Mouse (Mus musculus): ENCODE data around the gene Sys1. TPM values are rescaled to one million over a fixed set of nuclear protein-coding genes. Genes with fewer than 3 reads are reported as not detected.
A peak's percentile ranks its signal among the peaks of the same experiment; 100 is the strongest.

The Sys1 gene
- polyA plus RNA-seq, 1 experiment: 19.8 TPM

GRCm38 (mm10) chr2:164441155-164441554, 15.6 kb upstream of the Sys1 start:
- H3K9me3 ChIP-seq (replicated peaks; ENCODE audit: control insufficient read depth, insufficient read depth, low read length, poor library complexity, severe bottlenecking): no peaks in the 10 kb centered on the region
- no peak overlapping the region for H3K27ac ChIP-seq (ENCODE audit: insufficient read depth, low read length)
- H3K4me1 ChIP-seq (ENCODE audit: control insufficient read depth, insufficient read depth, low read length): peaks cover 14% of the 10 kb centered on the region
- H3K36me3 ChIP-seq (ENCODE audit: control insufficient read depth, insufficient read depth, low read length, poor library complexity, severe bottlenecking): no peaks in the 10 kb centered on the region
- TF ChIP-seq EP300 (IDR thresholded peaks at IDR 0.05; ENCODE audit: insufficient read depth, low read depth, low read length): 0 out of 2 replicates have a peak, but pooled peaks have one; percentile 44
- TF ChIP-seq CTCF (IDR thresholded peaks at IDR 0.05; ENCODE audit: low read depth, low read length): no peak
- TF ChIP-seq POLR2A (IDR thresholded peaks at IDR 0.05; ENCODE audit: insufficient read depth, low read length): no peak
- H3K27me3 ChIP-seq (ENCODE audit: control insufficient read depth, insufficient read depth, low read length, poor library complexity, severe bottlenecking): no peaks in the 10 kb centered on the region
- peak overlapping the region; percentile 97 for H3K4me3 ChIP-seq (ENCODE audit: low read depth, low read length)
- peak overlapping the region; percentile 94 for H3K9ac ChIP-seq (ENCODE audit: low read depth, poor library complexity, severe bottlenecking)

- Histone ChIP-seq H3K36me3 (ENCODE audit: control insufficient read depth, insufficient read depth, low read length, poor library complexity, severe bottlenecking) (no peaks in the 10 kb centered on the region), H3K9ac (ENCODE audit: low read depth, poor library complexity, severe bottlenecking) (peak overlapping the region; percentile 94), H3K27me3 (ENCODE audit: control insufficient read depth, insufficient read depth, low read length, poor library complexity, severe bottlenecking) (no peaks in the 10 kb centered on the region), H3K4me1 (ENCODE audit: control insufficient read depth, insufficient read depth, low read length) (peaks cover 12% of the 10 kb centered on the region), H3K4me3 (ENCODE audit: low read depth, low read length) (peak overlapping the region; percentile 97), H3K27ac (ENCODE audit: insufficient read depth, low read length) (no peak overlapping the region), H3K9me3 (replicated peaks; ENCODE audit: control insufficient read depth, insufficient read depth, low read length, poor library complexity, severe bottlenecking) (no peaks in the 10 kb centered on the region)
- TF ChIP-seq EP300 (IDR thresholded peaks at IDR 0.05; ENCODE audit: insufficient read depth, low read depth, low read length): no peak
- TF ChIP-seq CTCF (IDR thresholded peaks at IDR 0.05; ENCODE audit: low read depth, low read length): no peak
- no peak for TF ChIP-seq POLR2A (IDR thresholded peaks at IDR 0.05; ENCODE audit: insufficient read depth, low read length)
These were observed 15.0 kb upstream of the Sys1 start for GRCm38 (mm10) chr2:164441731-164442130.

DNA sequence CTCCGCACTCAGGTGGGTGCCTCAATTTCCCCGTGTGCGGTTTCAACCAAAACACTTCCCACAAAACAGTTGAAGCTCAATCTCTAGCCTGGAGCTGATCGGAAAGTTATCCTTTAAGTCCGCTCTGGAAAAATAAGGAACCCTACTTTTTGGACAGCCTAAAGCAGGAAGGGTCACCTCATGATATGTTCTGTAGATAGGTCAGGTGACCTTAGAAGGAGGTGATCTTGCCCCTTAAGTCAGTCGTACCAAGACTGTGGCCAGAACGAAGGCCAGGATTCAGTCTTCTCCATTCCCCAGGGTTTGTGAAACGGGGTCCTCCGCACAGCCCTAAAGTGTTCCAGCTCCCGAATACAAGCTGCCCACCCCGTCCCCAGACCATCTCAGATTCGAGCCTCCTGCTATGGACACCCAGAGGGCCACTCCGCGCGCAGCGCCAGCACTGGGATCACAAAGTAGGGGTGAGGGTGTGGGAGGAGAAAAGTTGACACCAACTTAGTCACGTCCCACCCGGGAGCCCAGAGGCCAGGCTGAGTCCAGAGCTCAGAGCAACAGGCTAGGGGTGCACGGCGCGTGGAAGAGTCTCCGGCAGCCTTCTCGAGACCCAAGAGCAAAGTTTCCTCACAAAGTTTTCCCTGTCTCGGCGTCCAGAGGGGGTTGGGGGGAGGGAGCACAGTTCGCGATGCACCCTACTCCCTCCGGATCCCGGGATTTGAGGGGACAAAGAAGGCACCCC, 14.3 kb upstream of the Sys1 start:
- no peak overlapping the region for H3K27ac ChIP-seq (ENCODE audit: insufficient read depth, low read length)
- TF ChIP-seq POLR2A (IDR thresholded peaks at IDR 0.05; ENCODE audit: insufficient read depth, low read length) (no peak), CTCF (IDR thresholded peaks at IDR 0.05; ENCODE audit: low read depth, low read length) (no peak), EP300 (IDR thresholded peaks at IDR 0.05; ENCODE audit: insufficient read depth, low read depth, low read length) (no peak)

DNA sequence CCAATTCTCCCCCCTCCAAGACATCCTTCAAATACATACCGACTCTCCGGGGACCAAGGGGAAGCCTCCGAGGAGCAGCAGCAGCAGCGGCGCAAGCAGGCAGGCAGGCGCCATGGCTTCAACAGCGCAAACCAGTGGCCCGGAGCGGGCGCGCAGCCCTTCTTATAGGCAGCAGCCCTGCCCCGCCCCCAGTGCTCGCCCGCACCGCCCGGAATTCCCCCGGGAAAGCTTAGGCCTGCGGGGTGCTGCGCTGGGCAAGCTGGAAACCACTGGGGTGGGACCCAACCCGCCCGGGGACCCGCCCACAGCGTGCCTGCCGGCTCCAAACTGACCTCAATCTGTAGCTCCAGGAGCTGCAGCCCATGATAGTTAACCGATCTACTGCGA, 13.7 kb upstream of the Sys1 start:
- Histone ChIP-seq H3K36me3 (ENCODE audit: control insufficient read depth, insufficient read depth, low read length, poor library complexity, severe bottlenecking) (no peaks in the 10 kb centered on the region), H3K9ac (ENCODE audit: low read depth, poor library complexity, severe bottlenecking) (peak overlapping the region; percentile 94), H3K4me1 (ENCODE audit: control insufficient read depth, insufficient read depth, low read length) (peaks cover 12% of the 10 kb centered on the region), H3K4me3 (ENCODE audit: low read depth, low read length) (peak overlapping the region; percentile 97), H3K27me3 (ENCODE audit: control insufficient read depth, insufficient read depth, low read length, poor library complexity, severe bottlenecking) (no peaks in the 10 kb centered on the region), H3K27ac (ENCODE audit: insufficient read depth, low read length) (peak overlapping the region; percentile 44), H3K9me3 (replicated peaks; ENCODE audit: control insufficient read depth, insufficient read depth, low read length, poor library complexity, severe bottlenecking) (no peaks in the 10 kb centered on the region)
- TF ChIP-seq POLR2A (IDR thresholded peaks at IDR 0.05; ENCODE audit: insufficient read depth, low read length) (peak; percentile 85), CTCF (IDR thresholded peaks at IDR 0.05; ENCODE audit: low read depth, low read length) (no peak), EP300 (IDR thresholded peaks at IDR 0.05; ENCODE audit: insufficient read depth, low read depth, low read length) (peak; percentile 86)

More for the DNA sequence above, 14.3 kb upstream of the Sys1 start:
- H3K9ac ChIP-seq (ENCODE audit: low read depth, poor library complexity, severe bottlenecking): peak overlapping the region; percentile 94
- H3K4me1 ChIP-seq (ENCODE audit: control insufficient read depth, insufficient read depth, low read length): peaks cover 12% of the 10 kb centered on the region
- no peaks in the 10 kb centered on the region for H3K27me3 ChIP-seq (ENCODE audit: control insufficient read depth, insufficient read depth, low read length, poor library complexity, severe bottlenecking)
- peak overlapping the region; percentile 97 for H3K4me3 ChIP-seq (ENCODE audit: low read depth, low read length)
- H3K36me3 ChIP-seq (ENCODE audit: control insufficient read depth, insufficient read depth, low read length, poor library complexity, severe bottlenecking): no peaks in the 10 kb centered on the region
- no peaks in the 10 kb centered on the region for H3K9me3 ChIP-seq (replicated peaks; ENCODE audit: control insufficient read depth, insufficient read depth, low read length, poor library complexity, severe bottlenecking)

GRCm38 (mm10) chr2:164443460-164444000, 13.2 kb upstream of the Sys1 start, which contains the start of gene Sdc4:
Gene Sdc4 (minus strand): TSS chr2:164443887.
- Histone ChIP-seq H3K4me3 (ENCODE audit: low read depth, low read length) (peak within 1 kb of the TSS; percentile 97), H3K27ac (ENCODE audit: insufficient read depth, low read length) (peak within 1 kb of the TSS; percentile 87), H3K9me3 (replicated peaks; ENCODE audit: control insufficient read depth, insufficient read depth, low read length, poor library complexity, severe bottlenecking) (no peaks in the 10 kb centered on the region), H3K4me1 (ENCODE audit: control insufficient read depth, insufficient read depth, low read length) (peaks cover 11% of the 10 kb centered on the region), H3K9ac (ENCODE audit: low read depth, poor library complexity, severe bottlenecking) (peak within 1 kb of the TSS; percentile 94), H3K27me3 (ENCODE audit: control insufficient read depth, insufficient read depth, low read length, poor library complexity, severe bottlenecking) (no peaks in the 10 kb centered on the region), H3K36me3 (ENCODE audit: control insufficient read depth, insufficient read depth, low read length, poor library complexity, severe bottlenecking) (no peaks in the 10 kb centered on the region)
- TF ChIP-seq POLR2A (IDR thresholded peaks at IDR 0.05; ENCODE audit: insufficient read depth, low read length) (no peak), EP300 (IDR thresholded peaks at IDR 0.05; ENCODE audit: insufficient read depth, low read depth, low read length) (no peak), CTCF (IDR thresholded peaks at IDR 0.05; ENCODE audit: low read depth, low read length) (no peak)

DNA sequence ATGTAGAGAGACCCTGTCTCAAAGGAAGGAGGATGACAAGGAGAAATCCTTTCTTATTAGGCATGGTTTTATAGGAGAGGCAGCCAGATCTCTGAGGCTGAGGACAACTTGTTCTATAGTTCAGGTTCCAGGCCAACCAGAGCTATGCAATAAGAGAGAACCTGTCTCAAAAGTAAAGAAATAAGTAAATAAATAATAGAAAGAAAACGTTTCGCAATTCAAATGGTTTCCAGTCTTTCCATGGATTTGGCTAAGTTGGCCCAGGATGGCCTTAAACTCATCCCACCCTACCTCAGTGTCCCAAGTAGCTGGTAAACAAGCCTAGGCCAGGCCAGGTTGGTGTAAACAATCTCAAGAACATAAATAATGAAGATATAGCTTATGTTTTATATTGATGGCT, 12.1 kb upstream of the Sys1 start:
- H3K27ac ChIP-seq (ENCODE audit: insufficient read depth, low read length): peak overlapping the region; percentile 87
- peak overlapping the region; percentile 49 for H3K9ac ChIP-seq (ENCODE audit: low read depth, poor library complexity, severe bottlenecking)
- H3K27me3 ChIP-seq (ENCODE audit: control insufficient read depth, insufficient read depth, low read length, poor library complexity, severe bottlenecking): no peaks in the 10 kb centered on the region
- no peaks in the 10 kb centered on the region for H3K9me3 ChIP-seq (replicated peaks; ENCODE audit: control insufficient read depth, insufficient read depth, low read length, poor library complexity, severe bottlenecking)
- H3K4me1 ChIP-seq (ENCODE audit: control insufficient read depth, insufficient read depth, low read length): peaks cover 9% of the 10 kb centered on the region
- H3K36me3 ChIP-seq (ENCODE audit: control insufficient read depth, insufficient read depth, low read length, poor library complexity, severe bottlenecking): no peaks in the 10 kb centered on the region
- TF ChIP-seq CTCF (IDR thresholded peaks at IDR 0.05; ENCODE audit: low read depth, low read length) (no peak), EP300 (IDR thresholded peaks at IDR 0.05; ENCODE audit: insufficient read depth, low read depth, low read length) (no peak), POLR2A (IDR thresholded peaks at IDR 0.05; ENCODE audit: insufficient read depth, low read length) (no peak)
- no peak overlapping the region for H3K4me3 ChIP-seq (ENCODE audit: low read depth, low read length)

Measured in ES-Bruce4 (cell line).